Mouse (Mus musculus) kidney, embryonic 15.5 days (tissue): ENCODE measurements around the gene Bsg. TPM values are rescaled to one million over a fixed set of nuclear protein-coding genes. Genes with fewer than 3 reads are reported as not detected.

ENCODE experiments used
- ATAC-seq: fragments of 200-750 bp; cut with Nextera tagmentation; replicated peaks from 2 replicates; pipeline ENCODE4 v1.8.0; 2017; ENCODE audit warnings: moderate TSS enrichment; ENCODE audit not compliant: low FRiP score
- H3K27ac ChIP-seq: fragments of 300-500 bp; sonication (generic); 2 replicates; pipeline ENCODE4 v1.5.1; 2015; ENCODE audit warnings: mild to moderate bottlenecking, inconsistent platforms
- H3K27me3 ChIP-seq: fragments of 300-500 bp; sonication (generic); 2 replicates; pipeline ENCODE4 v1.6.1; 2015; ENCODE audit warnings: inconsistent platforms
- H3K36me3 ChIP-seq: fragments of 300-500 bp; sonication (generic); 2 replicates; pipeline ENCODE4 v1.6.1; 2015; ENCODE audit warnings: inconsistent platforms
- H3K4me1 ChIP-seq: fragments of 300-500 bp; sonication (generic); 2 replicates; pipeline ENCODE4 v1.6.1; 2015; ENCODE audit warnings: inconsistent platforms
- H3K4me2 ChIP-seq: fragments of 300-500 bp; sonication (generic); 2 replicates; pipeline ENCODE4 v1.6.1; 2015; ENCODE audit warnings: moderate library complexity, mild to moderate bottlenecking, inconsistent platforms
- H3K4me3 ChIP-seq: fragments of 300-500 bp; sonication (generic); replicated peaks from 2 replicates; pipeline ENCODE4 v1.5.1; 2015; ENCODE audit warnings: mild to moderate bottlenecking, inconsistent platforms
- H3K9ac ChIP-seq: fragments of 300-500 bp; sonication (generic); 2 replicates; pipeline ENCODE4 v1.6.1; 2015; ENCODE audit warnings: mild to moderate bottlenecking, inconsistent platforms
- H3K9me3 ChIP-seq: fragments of 300-500 bp; sonication (generic); replicated peaks from 2 replicates; pipeline ENCODE4 v1.6.1; 2016; ENCODE audit warnings: inconsistent platforms
- WGBS: fragments of 180-500 bp; shearing (Covaris S2); methylation state at CpG from one replicate; pipeline ENCODE4 v1.1.7; 2015; ENCODE audit warnings: mixed read lengths; 5-methylcytosine and 5-hydroxymethylcytosine counted together
- polyA plus RNA-seq: library from polyadenylated mRNA; unstranded; fragments of >200 nt; fragmentation: Nextera tagmentation; extraction: Ambion mirVana; gene quantifications from 2 replicates; pipeline ENCODE4 v1.2.1, GENCODE M21; 2015

Gene Bsg
- polyA plus RNA-seq, 1 experiment from 2014 or later = 925 TPM

DNA sequence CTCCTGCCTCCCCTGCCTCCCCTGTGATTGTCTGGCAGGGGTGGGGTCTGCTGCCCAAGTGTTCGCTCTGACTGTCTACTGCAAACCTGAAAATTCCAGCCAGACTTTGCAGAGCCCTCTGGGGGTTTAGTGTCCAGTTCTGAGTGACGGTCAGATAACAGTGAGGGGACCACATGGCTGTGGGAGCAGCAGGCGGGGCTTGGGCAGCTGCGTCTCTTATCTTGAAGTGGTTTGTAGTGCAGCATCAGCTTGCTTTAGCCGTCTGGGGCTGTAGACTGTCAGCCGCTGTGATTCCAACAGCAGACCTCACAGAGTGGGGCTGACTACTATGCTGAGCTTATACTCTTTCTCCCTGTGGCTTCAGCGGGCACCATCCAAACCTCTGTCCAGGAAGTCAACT lies 5.0 kb downstream of the Bsg start:
- Histone ChIP-seq H3K4me1 (peaks cover 34% of the 10 kb centered on the region), H3K27ac (no peak overlapping the region), H3K4me3 (no peak overlapping the region), H3K4me2 (no peak overlapping the region), H3K27me3 (peaks cover 6% of the 10 kb centered on the region; the same call in 1 of the 2 replicates), H3K9ac (no peak overlapping the region), H3K36me3 (peaks cover 58% of the 10 kb centered on the region), H3K9me3 (no peaks in the 10 kb centered on the region)
- no peak for ATAC-seq
- WGBS = 77% methylated on average over 7 of the region's 7 CpGs

DNA sequence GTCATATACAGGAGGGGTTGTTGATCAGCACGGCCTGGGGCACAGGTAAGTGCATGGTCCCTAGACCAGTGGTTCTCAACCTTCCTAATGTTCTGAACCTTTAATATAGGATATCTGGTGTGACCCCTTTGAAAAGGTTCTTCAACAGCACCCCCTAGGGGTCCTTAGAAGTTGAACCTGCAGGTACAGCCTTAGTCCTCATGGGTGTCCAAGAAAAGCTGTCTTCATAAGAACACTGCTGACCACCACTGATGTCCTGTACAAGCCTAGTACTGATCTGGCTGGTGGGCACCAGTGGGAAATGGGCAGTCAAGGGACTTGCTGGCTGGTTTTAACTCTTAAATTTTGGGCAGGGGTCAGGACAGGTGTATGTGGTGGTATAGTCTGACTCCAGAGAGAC lies 7.7 kb downstream of the Bsg start:
- no peak overlapping the region for H3K4me3 ChIP-seq
- peaks cover 49% of the 10 kb centered on the region for H3K36me3 ChIP-seq
- H3K4me2 ChIP-seq = no peak overlapping the region
- no peaks in the 10 kb centered on the region for H3K9me3 ChIP-seq
- no peak overlapping the region for H3K9ac ChIP-seq
- peaks cover 22% of the 10 kb centered on the region for H3K4me1 ChIP-seq
- ATAC-seq = peak; percentile 9; the same call in 1 of the 2 replicates
- 82% methylated on average over 1 of the region's 1 CpGs for WGBS
- peaks cover 33% of the 10 kb centered on the region for H3K27me3 ChIP-seq
- no peak overlapping the region for H3K27ac ChIP-seq

DNA sequence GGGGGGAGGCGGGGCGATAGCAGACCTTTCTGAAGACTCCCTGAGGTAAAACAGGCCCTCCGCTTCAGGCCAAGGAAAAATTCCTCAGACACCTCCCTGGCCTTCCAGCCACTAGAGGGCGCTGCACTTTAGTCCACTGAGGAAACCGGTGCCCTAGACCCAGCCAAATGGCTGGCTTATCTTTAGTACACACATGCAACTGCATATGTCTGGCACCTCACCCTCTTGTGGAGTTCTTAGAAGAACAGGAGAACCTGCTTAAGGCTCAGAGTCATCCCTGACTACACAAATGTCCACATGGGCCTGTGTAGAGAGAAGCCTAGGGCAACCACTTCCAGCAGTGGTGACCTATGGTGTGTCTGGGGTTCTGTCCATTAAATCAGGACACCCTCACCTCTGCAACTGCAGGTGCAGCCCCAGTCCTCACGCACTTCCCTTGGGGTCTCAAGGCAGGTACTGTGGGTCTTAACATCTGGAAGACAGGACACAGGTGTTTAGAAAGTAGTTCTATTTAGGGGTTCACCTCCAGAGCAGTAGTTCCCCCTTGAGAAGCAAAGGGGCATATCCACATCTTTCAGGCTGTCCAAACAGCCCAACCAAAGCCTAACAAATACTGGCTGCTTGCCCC lies 8.3 kb downstream of the Bsg start:
- no peaks in the 10 kb centered on the region for H3K9me3 ChIP-seq
- peaks cover 39% of the 10 kb centered on the region for H3K27me3 ChIP-seq
- H3K9ac ChIP-seq = no peak overlapping the region
- ATAC-seq = peak; percentile 28; the same call in 1 of the 2 replicates
- H3K4me2 ChIP-seq = no peak overlapping the region
- peaks cover 22% of the 10 kb centered on the region for H3K4me1 ChIP-seq
- WGBS = 14% methylated on average over 5 of the region's 6 CpGs
- H3K4me3 ChIP-seq = no peak overlapping the region
- peaks cover 45% of the 10 kb centered on the region for H3K36me3 ChIP-seq
- H3K27ac ChIP-seq = no peak overlapping the region

DNA sequence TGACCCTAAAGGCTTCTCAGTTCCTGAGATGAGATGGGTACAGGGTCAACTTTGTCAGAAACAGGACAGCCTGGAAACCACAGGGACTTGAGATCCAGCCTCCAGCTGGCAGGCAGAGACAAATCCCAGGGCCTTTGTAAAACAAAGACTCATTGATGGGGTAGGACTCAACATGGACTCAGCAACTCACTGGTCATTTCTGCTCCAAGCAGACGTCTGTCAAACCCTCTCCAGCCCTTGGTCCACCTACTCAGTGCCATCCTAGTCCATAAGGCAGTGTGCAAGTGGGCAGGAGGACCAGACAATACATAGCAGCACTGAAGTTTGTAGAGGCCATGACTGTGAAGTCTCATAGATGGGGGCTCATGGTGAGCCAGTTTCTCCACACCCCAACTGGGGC lies 8.9 kb downstream of the Bsg start:
- 40% methylated on average over 1 of the region's 1 CpGs for WGBS
- Histone ChIP-seq H3K9ac (no peak overlapping the region), H3K36me3 (peaks cover 39% of the 10 kb centered on the region), H3K9me3 (no peaks in the 10 kb centered on the region), H3K4me2 (no peak overlapping the region), H3K4me3 (no peak overlapping the region), H3K27me3 (peaks cover 44% of the 10 kb centered on the region), H3K4me1 (peaks cover 23% of the 10 kb centered on the region), H3K27ac (no peak overlapping the region)
- no peak for ATAC-seq

DNA sequence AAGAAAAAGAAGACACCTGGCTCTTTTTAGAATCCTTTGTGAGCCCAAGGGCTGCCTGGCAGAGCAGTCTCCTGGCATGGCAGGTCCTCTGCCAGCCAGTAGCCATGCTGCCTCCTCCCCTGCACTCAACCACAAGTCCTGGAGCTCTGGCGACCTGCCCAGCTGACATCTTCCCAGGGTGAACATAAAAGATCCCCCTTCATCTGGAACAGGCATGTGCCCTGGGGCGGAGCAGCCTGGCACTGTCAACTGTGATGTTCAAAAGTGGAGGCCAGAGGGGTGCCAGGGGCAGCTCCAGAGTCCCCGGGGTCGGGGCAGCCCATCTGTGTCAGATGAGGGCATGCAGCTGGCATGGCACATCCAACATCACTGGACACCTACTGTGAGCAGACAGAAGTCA lies 10.7 kb downstream of the Bsg start:
- Histone ChIP-seq H3K4me2 (no peak overlapping the region), H3K27me3 (peaks cover 63% of the 10 kb centered on the region), H3K9me3 (no peaks in the 10 kb centered on the region), H3K36me3 (peaks cover 22% of the 10 kb centered on the region), H3K4me1 (peaks cover 19% of the 10 kb centered on the region), H3K4me3 (no peak overlapping the region), H3K27ac (no peak overlapping the region), H3K9ac (no peak overlapping the region)
- 63% methylated on average over 4 of the region's 4 CpGs for WGBS
- ATAC-seq = no peak

DNA sequence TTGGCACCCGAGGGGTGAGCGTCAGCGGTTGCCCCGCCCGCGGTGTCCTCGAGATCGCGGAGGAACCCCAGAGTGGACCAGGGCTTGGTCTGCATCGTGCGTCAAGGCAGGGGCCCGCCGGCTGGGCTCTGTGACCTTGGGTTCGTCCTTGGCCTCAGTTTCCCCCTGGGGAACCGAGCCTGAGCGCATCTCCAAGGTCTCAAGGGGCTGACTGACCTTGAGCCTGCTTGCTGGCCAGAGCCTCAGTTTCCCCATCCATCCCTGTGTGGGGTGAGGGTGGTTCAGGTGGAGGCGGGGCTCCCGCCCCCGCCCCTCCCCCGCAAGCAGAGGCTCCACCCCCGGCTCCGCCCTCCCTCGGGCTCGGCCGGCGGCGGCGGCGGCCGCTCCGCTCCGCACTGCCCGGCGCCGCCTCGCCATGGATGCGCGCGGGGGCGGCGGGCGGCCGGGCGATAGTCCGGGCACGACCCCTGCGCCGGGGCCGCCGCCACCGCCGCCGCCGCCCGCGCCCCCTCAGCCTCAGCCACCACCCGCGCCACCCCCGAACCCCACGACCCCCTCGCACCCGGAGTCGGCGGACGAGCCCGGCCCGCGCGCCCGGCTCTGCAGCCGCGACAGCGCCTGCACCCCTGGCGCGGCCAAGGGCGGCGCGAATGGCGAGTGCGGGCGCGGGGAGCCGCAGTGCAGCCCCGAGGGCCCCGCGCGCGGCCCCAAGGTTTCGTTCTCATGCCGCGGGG lies 12.1 kb downstream of the Bsg start, which contains the start of gene Hcn2:
Gene Hcn2, plus strand, starts transcription at position 381 of the 734 bp plus-strand sequence.
- H3K36me3 ChIP-seq = peaks cover 8% of the 10 kb centered on the region
- H3K9ac ChIP-seq = peak within 1 kb of the TSS; percentile 18; the same call in 1 of the 2 replicates
- peak within 1 kb of the TSS; percentile 95 for H3K4me2 ChIP-seq
- WGBS = 2% methylated on average over 68 of the region's 91 CpGs
- peaks cover 70% of the 10 kb centered on the region for H3K27me3 ChIP-seq
- ATAC-seq = peak; percentile 38; the same call in 1 of the 2 replicates
- H3K27ac ChIP-seq = no peak within 1 kb of the TSS
- H3K4me3 ChIP-seq = peak within 1 kb of the TSS; percentile 59
- H3K4me1 ChIP-seq = peaks cover 19% of the 10 kb centered on the region
- H3K9me3 ChIP-seq = no peaks in the 10 kb centered on the region

DNA sequence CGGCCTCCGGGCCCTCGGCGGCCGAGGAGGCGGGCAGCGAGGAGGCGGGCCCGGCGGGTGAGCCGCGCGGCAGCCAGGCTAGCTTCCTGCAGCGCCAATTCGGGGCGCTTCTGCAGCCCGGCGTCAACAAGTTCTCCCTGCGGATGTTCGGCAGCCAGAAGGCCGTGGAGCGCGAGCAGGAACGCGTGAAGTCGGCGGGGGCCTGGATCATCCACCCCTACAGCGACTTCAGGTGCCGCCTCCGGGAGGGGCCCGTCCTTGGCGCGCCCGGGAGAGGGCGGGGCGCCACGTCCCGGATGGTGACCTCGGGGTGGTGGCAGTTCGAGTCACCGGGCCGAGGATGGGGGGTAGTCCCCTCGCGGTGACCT lies 12.7 kb downstream of the Bsg start:
- no peak for ATAC-seq
- H3K4me3 ChIP-seq = peak overlapping the region; percentile 59
- H3K36me3 ChIP-seq = peaks cover 2% of the 10 kb centered on the region
- H3K9ac ChIP-seq = peak overlapping the region; percentile 18; the same call in 1 of the 2 replicates
- H3K27me3 ChIP-seq = peaks cover 70% of the 10 kb centered on the region
- WGBS = 1% methylated on average over 42 of the region's 44 CpGs
- no peak overlapping the region for H3K27ac ChIP-seq
- no peaks in the 10 kb centered on the region for H3K9me3 ChIP-seq
- H3K4me2 ChIP-seq = peak overlapping the region; percentile 95
- H3K4me1 ChIP-seq = peaks cover 19% of the 10 kb centered on the region

DNA sequence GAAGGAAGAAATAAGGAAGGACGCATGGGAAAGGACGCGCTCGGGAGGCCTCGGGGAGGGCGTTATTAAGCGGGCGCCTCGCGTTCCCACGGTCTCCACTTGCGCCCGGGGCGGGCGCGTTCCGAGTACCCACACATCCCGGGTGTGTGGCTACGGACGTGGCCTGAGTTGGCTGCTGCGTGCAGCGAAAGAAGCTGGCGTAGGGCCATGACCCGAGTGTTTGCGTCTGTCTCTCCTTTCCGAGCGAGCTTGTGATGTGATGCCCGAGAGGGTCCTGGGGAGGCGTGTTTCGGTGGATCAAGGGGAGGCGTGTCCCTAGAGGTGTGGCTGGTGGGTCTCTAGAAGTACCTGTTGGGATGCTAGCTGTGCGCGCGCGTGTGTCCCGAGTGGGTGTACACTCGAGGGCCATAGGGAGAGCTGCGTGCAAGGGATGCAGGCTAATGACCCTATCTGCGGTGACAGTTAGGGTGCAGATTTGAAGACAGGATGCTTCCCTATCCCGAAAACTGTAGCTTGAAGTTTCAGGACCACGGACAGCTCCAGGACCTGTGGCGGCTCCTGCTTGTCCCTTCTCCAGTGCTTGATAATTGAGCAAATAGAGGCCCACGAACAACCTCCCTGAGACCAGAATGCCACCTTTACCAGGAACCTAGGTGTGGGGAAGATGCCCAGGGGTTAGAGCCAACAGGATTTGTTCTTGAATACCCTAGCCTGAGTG lies 13.5 kb downstream of the Bsg start:
- ATAC-seq = 0 out of 2 replicates have a peak, but pooled peaks have one; percentile 3
- Histone ChIP-seq H3K27me3 (peaks cover 70% of the 10 kb centered on the region), H3K27ac (no peak overlapping the region), H3K9ac (no peak overlapping the region), H3K9me3 (no peaks in the 10 kb centered on the region), H3K4me2 (peak overlapping the region; percentile 95), H3K36me3 (no peaks in the 10 kb centered on the region), H3K4me1 (peaks cover 19% of the 10 kb centered on the region), H3K4me3 (peak overlapping the region; percentile 59)
- WGBS = 4% methylated on average over 43 of the region's 43 CpGs

DNA sequence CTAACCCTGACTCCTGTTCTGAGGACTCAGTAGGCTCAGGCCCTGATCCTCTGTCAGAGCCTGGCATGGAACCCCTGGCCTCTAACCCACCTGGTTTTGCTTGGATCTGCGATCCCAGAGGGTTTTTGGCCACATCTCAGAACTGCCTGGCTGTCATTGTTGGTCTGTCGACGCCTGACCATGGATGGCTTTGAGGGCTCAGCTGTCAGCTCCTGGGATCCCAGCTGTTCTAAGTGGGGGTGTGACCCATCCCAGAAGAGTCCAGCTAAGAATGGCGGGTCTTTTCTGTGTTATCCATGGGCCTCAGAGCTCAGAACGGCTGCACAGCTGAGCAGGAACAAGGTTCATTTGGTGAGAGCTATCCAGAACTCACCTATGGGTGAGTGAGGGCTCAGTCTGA lies 16.8 kb downstream of the Bsg start:
- Histone ChIP-seq H3K27me3 (peaks cover 46% of the 10 kb centered on the region), H3K36me3 (no peaks in the 10 kb centered on the region), H3K4me3 (no peak overlapping the region), H3K4me2 (no peak overlapping the region), H3K9ac (no peak overlapping the region), H3K4me1 (peaks cover 26% of the 10 kb centered on the region), H3K27ac (no peak overlapping the region), H3K9me3 (no peaks in the 10 kb centered on the region)
- WGBS = 64% methylated on average over 5 of the region's 5 CpGs
- no peak for ATAC-seq

DNA sequence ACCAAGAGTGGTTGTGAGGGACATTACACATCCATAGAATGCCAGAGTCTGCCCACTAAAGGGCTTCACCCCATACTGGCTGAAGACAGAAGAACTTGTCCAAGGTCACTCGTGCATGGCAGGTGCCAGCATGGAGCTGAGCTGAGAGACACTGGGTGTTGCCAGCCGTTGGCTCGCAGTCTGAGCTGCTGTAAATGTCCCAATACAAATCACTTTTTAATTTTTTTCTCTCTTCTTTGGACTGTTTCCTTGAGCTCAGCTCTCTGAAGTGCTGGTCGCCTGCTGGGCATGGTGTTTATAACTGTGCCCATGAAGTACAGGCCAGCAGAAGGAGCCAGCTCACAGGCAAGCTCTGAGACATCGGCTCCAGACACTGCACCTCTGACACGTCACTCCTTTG lies 18.8 kb downstream of the Bsg start:
- peaks cover 16% of the 10 kb centered on the region for H3K4me1 ChIP-seq
- H3K9me3 ChIP-seq = no peaks in the 10 kb centered on the region
- H3K36me3 ChIP-seq = no peaks in the 10 kb centered on the region
- no peak overlapping the region for H3K9ac ChIP-seq
- H3K4me2 ChIP-seq = no peak overlapping the region
- WGBS = 73% methylated on average over 6 of the region's 6 CpGs
- H3K4me3 ChIP-seq = no peak overlapping the region
- no peak for ATAC-seq
- no peak overlapping the region for H3K27ac ChIP-seq
- H3K27me3 ChIP-seq = peaks cover 26% of the 10 kb centered on the region

DNA sequence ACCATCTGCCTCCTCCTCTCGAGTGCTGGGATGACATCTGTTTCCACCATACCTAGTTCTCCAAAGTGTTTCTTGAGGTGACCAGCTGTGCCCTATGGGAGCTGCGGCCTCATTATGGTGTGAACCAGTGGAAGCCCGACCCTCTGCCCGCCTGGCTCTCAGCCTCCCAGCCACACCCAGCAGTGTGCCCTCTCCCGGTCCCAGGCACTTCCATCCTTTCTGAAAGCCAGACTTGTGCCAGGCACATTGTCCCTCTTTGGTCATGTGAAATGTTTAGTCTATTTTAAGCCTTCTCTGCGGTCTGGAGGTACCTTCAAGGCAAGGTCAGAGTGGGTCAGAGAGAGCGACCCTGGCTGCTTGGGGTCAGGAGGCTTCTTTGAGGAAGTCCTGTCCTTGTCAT lies 19.4 kb downstream of the Bsg start:
- no peak for ATAC-seq
- H3K27me3 ChIP-seq = peaks cover 20% of the 10 kb centered on the region
- H3K9me3 ChIP-seq = no peaks in the 10 kb centered on the region
- H3K4me2 ChIP-seq = no peak overlapping the region
- no peak overlapping the region for H3K27ac ChIP-seq
- H3K4me3 ChIP-seq = no peak overlapping the region
- 86% methylated on average over 7 of the region's 7 CpGs for WGBS
- peaks cover 22% of the 10 kb centered on the region for H3K4me1 ChIP-seq
- no peaks in the 10 kb centered on the region for H3K36me3 ChIP-seq
- H3K9ac ChIP-seq = no peak overlapping the region

DNA sequence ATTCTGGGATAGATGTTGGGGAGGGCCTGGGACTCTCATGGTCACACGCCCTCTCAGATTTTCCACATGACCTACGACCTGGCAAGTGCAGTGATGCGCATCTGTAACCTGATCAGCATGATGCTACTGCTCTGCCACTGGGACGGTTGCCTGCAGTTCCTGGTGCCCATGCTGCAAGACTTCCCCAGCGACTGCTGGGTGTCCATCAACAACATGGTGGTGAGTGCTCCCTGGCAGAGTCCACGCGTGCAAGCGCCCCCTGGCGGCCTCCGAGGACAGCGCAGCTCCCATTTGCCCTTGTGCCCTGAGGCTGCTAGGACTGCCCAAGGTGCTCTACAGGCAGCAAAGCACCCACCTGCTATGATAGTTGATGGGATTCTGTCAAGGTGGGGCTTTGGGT lies 21.8 kb downstream of the Bsg start:
- no peak overlapping the region for H3K4me2 ChIP-seq
- H3K9ac ChIP-seq = no peak overlapping the region
- 23% methylated on average over 11 of the region's 11 CpGs for WGBS
- no peak overlapping the region for H3K4me3 ChIP-seq
- H3K4me1 ChIP-seq = peaks cover 27% of the 10 kb centered on the region
- H3K9me3 ChIP-seq = no peaks in the 10 kb centered on the region
- peak; percentile 67 for ATAC-seq
- H3K27me3 ChIP-seq = no peaks in the 10 kb centered on the region
- H3K36me3 ChIP-seq = no peaks in the 10 kb centered on the region
- 0 out of 2 replicates have a peak overlapping the region, but pooled peaks have one; percentile 54 for H3K27ac ChIP-seq
